Mouse (Mus musculus) heart, adult 2 months (tissue): ENCODE results near the gene Sc5d. TPM values are rescaled to one million over a fixed set of nuclear protein-coding genes. Genes with fewer than 3 reads are reported as not detected.
A peak's percentile ranks its signal among the peaks of the same experiment; 100 is the strongest.

Experiments
- DNase-seq, 2 experiments: peaks; one replicate each; pipeline ENCODE4 v3.0.0; 2021
- H3K27ac ChIP-seq: fragments of 200-600 bp; 2 replicates; pipeline ENCODE4 v1.8.1; 2022
- H3K27me3 ChIP-seq: fragments of 200-500 bp; 2 replicates; pipeline ENCODE4 v1.6.1; 2012; ENCODE audit warnings: mild to moderate bottlenecking, low read length, inconsistent platforms, mixed read lengths; ENCODE audit not compliant: control insufficient read depth, insufficient read depth
- H3K36me3 ChIP-seq: fragments of 200-500 bp; 2 replicates; pipeline ENCODE4 v1.6.1; 2012; ENCODE audit warnings: low read length, inconsistent platforms; ENCODE audit not compliant: control insufficient read depth, insufficient read depth
- H3K4me1 ChIP-seq: fragments of 200-500 bp; 2 replicates; pipeline ENCODE4 v1.6.1; 2011; ENCODE audit warnings: low read length; ENCODE audit not compliant: control insufficient read depth, insufficient read depth
- H3K4me3 ChIP-seq: fragments of 200-600 bp; 2 replicates; pipeline ENCODE4 v1.8.1; 2022
- H3K79me2 ChIP-seq: fragments of 200-500 bp; replicated peaks from 2 replicates; pipeline ENCODE4 v1.6.1; 2012; ENCODE audit warnings: mild to moderate bottlenecking, inconsistent platforms, low read length, moderate library complexity, mixed read lengths; ENCODE audit not compliant: control insufficient read depth, insufficient read depth
- H3K9ac ChIP-seq: fragments of 200-500 bp; 2 replicates; pipeline ENCODE4 v1.6.1; 2012; ENCODE audit warnings: low read depth, mild to moderate bottlenecking, control low read depth, inconsistent platforms, low read length, mixed read lengths
- CTCF ChIP-seq: fragments of 200-600 bp; IDR thresholded peaks from 2 replicates; pipeline ENCODE4 v1.8.1; 2022; ENCODE audit warnings: antibody characterized with exemption, mild to moderate bottlenecking, moderate library complexity
- EP300 ChIP-seq: fragments of 200-500 bp; IDR thresholded peaks from 2 replicates; pipeline ENCODE4 v1.6.1; 2011; ENCODE audit warnings: low read depth, low read length, control low read depth; ENCODE audit not compliant: insufficient read depth
- POLR2A ChIP-seq: fragments of 200-500 bp; IDR thresholded peaks from 2 replicates; pipeline ENCODE4 v1.6.1; 2011; ENCODE audit warnings: mild to moderate bottlenecking, low read depth, low read length, control low read depth; ENCODE audit not compliant: insufficient read depth
- WGBS: fragments of 180-500 bp; shearing (Covaris S2); methylation state at CpG from one replicate; pipeline ENCODE4 v1.1.7; 2018; 5-methylcytosine and 5-hydroxymethylcytosine counted together
- intact Hi-C: fragments of 180-260 bp; cut with DNase I; formaldehyde crosslinking; loops from one replicate; pipeline ENCODE4 v1.15.1; 2025
- polyA plus RNA-seq: library from polyadenylated mRNA; depleted of rRNA; stranded (reverse); fragments of >200 nt; gene quantifications from 2 replicates; pipeline ENCODE4 v1.2.3, GENCODE M21; 2012; rRNA removed
- total RNA-seq, 2 experiments: library from RNA; stranded (reverse); gene quantifications; 2 replicates each; pipeline ENCODE4 v1.2.3; 2021

Gene Sc5d
- total and polyA plus RNA-seq, 3 experiments = 15.8 to 24.3 (median 19.1) TPM

- Histone ChIP-seq H3K27ac (no peak overlapping the region), H3K9ac (no peak overlapping the region), H3K79me2 (no peaks in the 10 kb centered on the region), H3K4me3 (no peak overlapping the region), H3K4me1 (no peaks in the 10 kb centered on the region), H3K36me3 (no peaks in the 10 kb centered on the region), H3K27me3 (no peaks in the 10 kb centered on the region)
- intact Hi-C loops = no loop called here
- no peak for TF ChIP-seq EP300
- TF ChIP-seq POLR2A = no peak
- no peak for TF ChIP-seq CTCF
- 83% methylated on average over 1 of the region's 1 CpGs for WGBS
- DNase-seq = no peak
Measured at GRCm38 (mm10) chr9:42213142-42213541, 50.9 kb downstream of the Sc5d start.

DNA sequence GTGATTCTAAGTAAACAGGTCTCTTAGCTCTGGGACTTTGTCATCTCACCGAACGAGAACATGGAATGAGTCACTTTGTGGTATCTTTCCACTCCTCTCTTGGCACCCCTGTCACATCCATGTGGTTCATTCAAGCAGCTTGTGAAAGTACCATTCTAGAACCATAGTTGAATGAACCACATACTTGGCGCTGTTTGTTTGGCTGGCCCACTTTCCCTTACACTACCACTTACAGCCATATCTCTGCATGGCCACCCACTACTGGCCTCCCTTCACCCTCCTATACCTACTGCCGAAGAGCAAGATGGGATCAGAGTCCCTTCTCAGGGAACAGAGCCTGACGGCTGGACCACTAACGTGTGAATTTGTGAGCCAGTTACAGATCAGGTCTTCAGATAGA lies 54.4 kb downstream of the Sc5d start:
- TF ChIP-seq CTCF (no peak), POLR2A (no peak), EP300 (no peak)
- Histone ChIP-seq H3K9ac (no peak overlapping the region), H3K27ac (no peak overlapping the region), H3K4me1 (no peaks in the 10 kb centered on the region), H3K79me2 (no peaks in the 10 kb centered on the region), H3K4me3 (no peak overlapping the region), H3K27me3 (no peaks in the 10 kb centered on the region), H3K36me3 (no peaks in the 10 kb centered on the region)
- intact Hi-C loops = loop anchor here (5.0 kb wide), 2 partner anchors 47 to 87 kb away; partner anchors contain the start of gene Sorl1
- WGBS = 62% methylated on average over 6 of the region's 6 CpGs
- no peak for DNase-seq

DNA sequence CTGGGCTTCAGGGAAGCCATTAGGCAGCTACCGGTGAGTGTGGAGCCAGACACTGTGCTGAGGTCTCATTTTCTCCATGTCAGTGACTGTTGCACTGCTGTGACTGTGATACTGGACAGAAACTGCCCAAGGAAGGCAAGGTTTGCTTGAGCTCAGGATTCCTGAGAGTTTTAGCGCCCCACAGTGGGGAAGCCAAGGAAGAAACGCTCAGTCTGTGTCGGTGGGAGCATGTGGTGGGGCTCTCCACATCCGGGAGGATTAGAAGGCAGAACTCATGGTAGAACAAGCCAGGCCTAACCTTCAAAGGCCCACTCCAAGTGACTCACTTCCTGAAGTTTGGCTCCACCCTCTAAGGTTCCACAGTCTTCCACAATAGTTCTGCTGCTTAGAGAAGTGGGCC lies 55.6 kb downstream of the Sc5d start:
- TF ChIP-seq CTCF (peak; percentile 69), POLR2A (no peak), EP300 (0 out of 2 replicates have a peak, but pooled peaks have one; percentile 18)
- intact Hi-C loops = loop anchor here (5.0 kb wide), 2 partner anchors 46 to 86 kb away; partner anchors contain the start of gene Sorl1
- Histone ChIP-seq H3K4me1 (no peaks in the 10 kb centered on the region), H3K27ac (no peak overlapping the region), H3K27me3 (no peaks in the 10 kb centered on the region), H3K36me3 (no peaks in the 10 kb centered on the region), H3K79me2 (no peaks in the 10 kb centered on the region), H3K4me3 (no peak overlapping the region), H3K9ac (no peak overlapping the region)
- 31% methylated on average over 5 of the region's 5 CpGs for WGBS
- peak; percentile 32 to 34 for DNase-seq

DNA sequence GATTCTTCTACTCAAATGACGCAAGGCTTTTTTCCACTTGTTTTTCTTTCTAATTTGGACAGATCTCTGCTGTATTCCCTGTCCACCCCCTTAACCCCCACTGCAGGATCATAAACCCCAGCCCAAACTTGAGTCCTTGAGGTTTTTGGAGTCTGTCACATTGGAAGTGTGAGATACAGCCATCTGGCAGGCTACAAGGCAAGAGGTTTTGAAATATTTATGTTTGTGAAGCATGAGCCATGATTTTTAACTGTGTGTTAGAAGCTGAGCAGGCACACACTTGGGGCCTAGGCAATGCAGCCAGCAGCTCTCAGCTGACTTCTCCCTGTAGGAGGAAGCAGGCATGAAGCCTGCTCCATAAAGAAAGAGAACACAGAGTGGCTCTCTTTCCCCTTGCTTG lies 57.3 kb downstream of the Sc5d start:
- DNase-seq = no peak
- H3K4me3 ChIP-seq = no peak overlapping the region
- H3K36me3 ChIP-seq = no peaks in the 10 kb centered on the region
- H3K27me3 ChIP-seq = no peaks in the 10 kb centered on the region
- WGBS = 62% methylated on average over 1 of the region's 1 CpGs
- H3K79me2 ChIP-seq = no peaks in the 10 kb centered on the region
- no peak overlapping the region for H3K9ac ChIP-seq
- no peaks in the 10 kb centered on the region for H3K4me1 ChIP-seq
- no peak overlapping the region for H3K27ac ChIP-seq
- intact Hi-C loops = loop anchor here (5.0 kb wide), 2 partner anchors 44 to 84 kb away; partner anchors contain the start of gene Sorl1
- TF ChIP-seq CTCF = no peak
- TF ChIP-seq EP300 = no peak
- TF ChIP-seq POLR2A = no peak

GRCm38 (mm10) chr9:42202271-42202670 lies 61.8 kb downstream of the Sc5d start:
- Histone ChIP-seq H3K36me3 (no peaks in the 10 kb centered on the region), H3K4me3 (no peak overlapping the region), H3K9ac (no peak overlapping the region), H3K79me2 (no peaks in the 10 kb centered on the region), H3K27ac (no peak overlapping the region), H3K4me1 (no peaks in the 10 kb centered on the region), H3K27me3 (no peaks in the 10 kb centered on the region)
- WGBS = 88% methylated on average over 5 of the region's 5 CpGs
- intact Hi-C loops = no loop called here
- no peak for TF ChIP-seq CTCF
- no peak for TF ChIP-seq EP300
- TF ChIP-seq POLR2A = no peak
- no peak for DNase-seq

Other genes starting within 250 kb of the Sc5d start
- gene Sorl1, start 140.0 kb downstream of the Sc5d start, total RNA-seq = 10 to 100 TPM; 14.1 to 16.0 TPM
- 12.3 and 13.4 TPM in 2 replicates for gene Sorl1, start 140.0 kb downstream of the Sc5d start, polyA plus RNA-seq
- gene Tecta, start 135.7 kb upstream of the Sc5d start, total RNA-seq = under 1 TPM; 0.02 to 0.05 TPM
- 0.02 and 0.06 TPM in 2 replicates for gene Tecta, start 135.7 kb upstream of the Sc5d start, polyA plus RNA-seq
- gene Tbcel, start 243.6 kb upstream of the Sc5d start, total RNA-seq = 10 to 100 TPM; 18.2 to 20.0 TPM
- gene Tbcel, start 243.6 kb upstream of the Sc5d start, polyA plus RNA-seq = 7.6 and 12.5 TPM in 2 replicates